Mouse (Mus musculus) bone marrow macrophage, adult 2 months (primary cell): ENCODE data around the gene Eif2b5.

ENCODE experiments used
- CTCF ChIP-seq: IDR thresholded peaks from 2 replicates; pipeline ENCODE4 v1.5.1; 2012; ENCODE audit warnings: low read depth, mild to moderate bottlenecking, low read length, moderate library complexity
- POLR2A ChIP-seq: IDR thresholded peaks from 2 replicates; pipeline ENCODE4 v1.6.1; 2012; ENCODE audit warnings: mild to moderate bottlenecking, low read depth, low read length, borderline replicate concordance

DNA sequence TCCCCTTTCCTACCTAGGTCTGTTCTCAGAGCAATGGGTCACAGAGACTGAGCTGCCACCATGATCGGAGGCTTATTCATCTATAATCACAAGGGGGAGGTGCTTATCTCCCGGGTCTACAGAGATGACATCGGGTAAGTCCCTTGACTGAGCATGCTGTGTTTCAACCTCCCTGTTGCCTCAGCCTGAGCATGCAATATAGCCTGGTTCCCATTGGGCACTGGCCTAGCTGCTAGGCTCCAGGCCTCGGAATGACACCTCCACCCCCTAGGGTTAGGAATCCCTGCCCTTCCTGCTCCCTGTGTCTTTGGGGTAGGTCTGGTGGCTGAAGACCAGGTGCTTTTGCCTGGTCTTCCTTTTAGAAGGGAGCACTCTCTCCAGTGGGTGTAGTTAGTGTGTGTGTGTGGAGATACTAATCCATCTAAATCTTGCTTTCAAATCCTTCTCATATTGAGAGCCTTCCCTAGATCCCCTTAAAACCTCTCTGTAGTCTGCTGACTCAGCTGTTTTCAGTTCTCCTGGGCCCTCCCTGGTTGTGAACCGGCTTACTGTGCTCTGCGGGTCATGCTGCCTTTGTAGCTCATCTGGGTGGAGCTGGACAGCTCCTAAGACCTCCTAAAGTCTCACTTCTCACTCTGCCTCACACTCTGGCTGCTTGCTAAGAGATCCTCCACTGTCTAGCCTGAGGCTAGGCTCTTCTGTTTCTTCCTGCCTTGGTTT, 39.1 kb downstream of the Eif2b5 start:
- no peak for TF ChIP-seq CTCF
- TF ChIP-seq POLR2A = no peak
